Mouse (Mus musculus) heart, adult 8-10 months (tissue): ENCODE data around the gene Tnfrsf22. TPM values are rescaled to one million over a fixed set of nuclear protein-coding genes. Genes with fewer than 3 reads are reported as not detected.
A peak's percentile ranks its signal among the peaks of the same experiment; 100 is the strongest.
"Not testable (repeated sequence)": the region's sequence is repeated elsewhere in the genome, so short reads cannot be mapped to it uniquely, and the experiment has no call there.

Experiments
- DNase-seq: peaks from one replicate; pipeline ENCODE4 v3.0.0; 2022; ENCODE audit warnings: low spot score
- total RNA-seq, 4 experiments: library from RNA; stranded (reverse); gene quantifications; 2 replicates each; pipeline ENCODE4 v1.2.4; 2022

Tnfrsf22 gene
- total RNA-seq, result 1 to 10 TPM; 2.5 to 3.1 (median 2.9) TPM

GRCm38 (mm10) chr7:143649034-143649768, at the start of gene Tnfrsf22:
Gene Tnfrsf22, minus strand, starts transcription at chr7:143649661.
- peak; percentile 81 for DNase-seq

- DNase-seq, result peak; percentile 35
Observed at GRCm38 (mm10) chr7:143696140-143696539, 46.7 kb upstream of the Tnfrsf22 start.

- DNase-seq, result no peak
Observed at GRCm38 (mm10) chr7:143694550-143694949, 45.1 kb upstream of the Tnfrsf22 start.

DNA sequence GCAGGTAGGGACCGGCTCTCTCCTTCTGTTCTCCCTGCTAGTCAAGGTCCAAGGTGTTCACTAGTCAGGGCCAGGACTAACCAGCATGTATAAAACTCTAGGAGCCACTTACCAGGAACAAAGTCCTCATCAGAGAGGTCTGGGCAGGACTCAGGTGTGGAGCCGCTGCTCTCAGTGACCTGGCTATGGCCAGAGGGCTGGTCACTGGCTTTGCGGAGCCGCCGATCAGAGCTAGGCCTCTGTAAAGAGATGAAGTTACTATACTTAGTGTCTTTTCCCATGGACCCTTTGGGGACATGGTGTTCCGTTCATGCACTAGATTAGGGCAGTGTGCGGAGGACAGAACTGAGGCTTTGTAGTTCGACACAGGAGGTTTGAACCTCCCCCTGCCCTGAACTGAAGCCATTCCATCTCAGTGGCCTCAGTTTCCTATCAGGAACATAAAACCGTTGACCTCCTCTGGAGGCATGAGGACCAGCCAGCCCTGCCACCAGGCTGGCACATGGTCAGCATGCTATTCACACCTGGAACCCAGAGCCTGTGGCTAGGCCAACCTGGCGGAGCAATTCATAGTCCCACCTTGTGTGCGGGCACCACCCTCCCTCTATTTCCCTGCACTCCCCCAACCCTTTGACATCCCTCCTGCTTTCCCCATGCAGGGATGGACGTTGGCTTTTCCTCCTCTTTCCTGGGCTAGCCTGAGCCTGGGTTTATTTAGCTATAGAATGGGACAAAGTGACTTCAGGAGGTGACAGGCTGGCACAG, 43.5 kb upstream of the Tnfrsf22 start:
- DNase-seq, result no peak

- DNase-seq, result no peak
Observed at GRCm38 (mm10) chr7:143691909-143692308, 42.4 kb upstream of the Tnfrsf22 start.

- no peak for DNase-seq
Observed at GRCm38 (mm10) chr7:143691181-143691580, 41.7 kb upstream of the Tnfrsf22 start.

GRCm38 (mm10) chr7:143689946-143690345, 40.5 kb upstream of the Tnfrsf22 start:
- no peak for DNase-seq

GRCm38 (mm10) chr7:143689481-143689880, 40.0 kb upstream of the Tnfrsf22 start:
- DNase-seq, result no peak

DNA sequence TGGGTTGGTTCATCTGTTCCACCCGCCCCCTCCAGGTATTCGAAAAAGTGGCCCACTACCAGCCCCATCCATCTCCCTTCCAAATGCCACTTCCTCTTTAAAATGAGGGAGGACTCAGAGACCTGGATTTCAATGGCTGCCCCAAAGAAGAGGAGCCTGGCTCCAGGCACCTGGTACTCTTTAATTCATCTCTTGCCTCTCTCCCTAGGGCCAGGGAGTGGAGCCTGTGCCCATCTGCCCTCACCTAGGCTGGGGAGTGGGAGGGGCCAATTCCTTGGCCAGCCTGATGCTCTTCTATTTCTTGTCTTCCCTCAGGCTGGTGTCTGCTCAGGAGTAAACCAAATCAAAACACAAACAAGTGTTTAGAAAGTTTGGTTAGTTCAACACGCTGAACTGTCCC, 37.2 kb upstream of the Tnfrsf22 start:
- DNase-seq, result not testable (repeated sequence)

- DNase-seq, result not testable (repeated sequence)
Observed at GRCm38 (mm10) chr7:143686191-143686590, 36.7 kb upstream of the Tnfrsf22 start.

GRCm38 (mm10) chr7:143685359-143686067, 36.1 kb upstream of the Tnfrsf22 start, which contains the start of gene Tnfrsf23:
Gene Tnfrsf23, minus strand, starts transcription at chr7:143685872.
- DNase-seq, result peak; percentile 83

DNA sequence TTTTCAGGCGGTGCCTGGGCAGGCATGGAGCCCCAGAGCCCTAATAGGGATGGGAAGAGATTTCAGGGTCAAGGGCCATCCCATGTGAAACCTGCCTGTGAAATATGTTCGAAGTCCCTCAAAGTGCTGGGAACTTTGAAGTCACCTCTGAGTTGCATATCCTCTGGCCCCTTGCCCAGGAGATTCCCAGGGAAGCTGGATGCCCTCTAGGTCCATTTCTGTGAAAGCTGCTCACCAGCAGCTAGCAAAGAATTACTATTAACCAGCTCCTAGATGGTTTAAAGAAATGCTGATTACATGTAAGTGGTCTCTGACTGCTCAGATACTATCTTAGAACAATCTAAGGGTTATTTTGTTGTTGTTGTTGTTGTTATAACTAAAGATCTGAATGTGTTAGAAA, 35.1 kb upstream of the Tnfrsf22 start:
- DNase-seq, result not testable (repeated sequence)

DNA sequence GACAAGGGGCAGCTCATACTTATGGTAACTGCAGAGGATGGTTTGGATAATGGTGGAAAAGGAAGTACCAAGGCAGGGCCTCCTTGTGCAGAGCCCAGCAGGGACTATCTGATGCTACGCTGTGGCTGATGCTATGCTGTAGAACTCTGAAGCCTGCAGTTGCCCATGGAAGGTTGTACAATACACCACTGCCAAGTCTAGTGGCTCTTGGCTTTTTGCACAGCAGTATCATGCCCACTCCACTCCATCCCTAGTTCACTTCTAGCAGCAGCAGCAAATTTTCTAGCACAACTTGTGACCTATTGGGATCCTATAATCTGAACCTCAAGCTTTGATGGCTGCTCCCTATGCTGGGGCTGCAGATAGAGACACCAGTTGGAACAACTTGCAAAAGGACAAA, 32.1 kb upstream of the Tnfrsf22 start:
- no peak for DNase-seq

DNA sequence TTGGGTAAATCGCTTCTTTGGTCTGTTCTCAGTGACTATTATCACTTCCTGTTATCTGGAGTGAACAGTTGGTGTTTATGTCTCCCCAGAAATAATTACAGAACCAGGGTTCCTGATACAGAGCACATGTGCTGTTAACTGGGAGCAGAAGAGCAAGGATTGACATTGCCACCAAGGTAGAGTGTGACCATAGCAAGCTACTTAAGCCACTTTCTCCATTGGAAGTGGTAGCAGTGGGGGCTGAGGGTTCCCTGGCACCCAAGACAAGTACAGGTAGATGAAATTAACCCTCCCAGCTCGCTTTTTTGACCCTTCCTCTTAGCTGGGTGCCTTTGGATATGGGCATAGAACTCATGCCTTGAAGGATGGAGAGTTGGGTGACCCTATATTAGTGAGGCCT, 31.4 kb upstream of the Tnfrsf22 start:
- not testable (repeated sequence) for DNase-seq

- DNase-seq, result not testable (repeated sequence)
Observed at GRCm38 (mm10) chr7:143679650-143680049, 30.2 kb upstream of the Tnfrsf22 start.

- no peak for DNase-seq
Observed at GRCm38 (mm10) chr7:143666427-143667311, 17.2 kb upstream of the Tnfrsf22 start.

DNA sequence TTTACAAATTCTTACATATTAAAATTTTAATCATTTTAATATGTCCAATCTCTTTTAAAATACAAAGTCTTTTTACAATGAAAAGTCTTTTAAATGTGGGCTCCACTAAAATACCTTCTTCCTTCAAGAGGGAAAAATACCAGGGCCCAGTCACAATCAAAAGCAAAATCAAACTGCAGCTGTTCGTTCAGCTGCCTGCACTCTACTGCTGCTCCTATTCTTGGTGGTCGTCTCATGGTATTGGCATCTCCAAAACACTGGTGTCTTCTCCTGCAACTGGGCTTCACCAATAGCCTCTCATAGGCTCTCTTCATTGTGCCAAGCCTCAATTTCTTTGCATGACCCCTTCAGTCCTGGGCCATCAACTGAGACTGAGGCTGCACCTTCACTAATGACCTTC, 14.0 kb upstream of the Tnfrsf22 start:
- DNase-seq, result no peak

DNA sequence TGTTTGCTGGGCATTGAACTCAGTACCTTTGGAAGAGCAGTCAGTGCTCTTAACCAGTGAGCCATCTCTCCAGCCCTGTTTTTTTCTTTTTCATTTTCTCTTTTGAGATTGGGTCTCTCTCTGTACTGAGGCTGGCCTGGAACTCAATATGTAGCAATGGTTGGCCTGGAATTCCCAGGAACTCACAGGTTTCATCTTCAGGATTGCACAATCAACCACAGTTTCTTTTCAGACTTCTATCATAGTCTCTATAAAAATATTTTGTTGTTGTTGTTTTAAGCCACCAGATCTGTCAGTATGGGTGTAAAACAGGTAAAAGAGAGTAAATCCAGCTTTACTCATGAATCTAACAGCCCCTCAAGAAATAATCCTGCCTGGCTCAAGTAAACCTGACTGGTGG, 11.3 kb upstream of the Tnfrsf22 start:
- DNase-seq, result no peak

GRCm38 (mm10) chr7:143649769-143650346, 397 bp upstream of the Tnfrsf22 start:
- DNase-seq, result not testable (repeated sequence)

DNA sequence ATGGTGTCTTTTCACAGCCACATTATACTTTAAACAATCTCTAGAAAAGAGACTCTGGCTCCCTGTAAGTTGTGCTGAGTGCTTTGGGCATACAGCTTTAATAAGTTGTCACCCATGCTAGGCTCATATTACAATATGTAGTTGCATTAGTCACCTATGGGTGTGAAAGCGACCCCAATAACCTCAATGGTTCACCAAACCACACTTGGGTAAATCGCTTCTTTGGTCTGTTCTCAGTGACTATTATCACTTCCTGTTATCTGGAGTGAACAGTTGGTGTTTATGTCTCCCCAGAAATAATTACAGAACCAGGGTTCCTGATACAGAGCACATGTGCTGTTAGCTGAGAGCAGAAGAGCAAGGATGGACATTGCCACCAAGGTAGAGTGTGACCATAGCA, 5.5 kb downstream of the Tnfrsf22 start:
- DNase-seq, result not testable (repeated sequence)

DNA sequence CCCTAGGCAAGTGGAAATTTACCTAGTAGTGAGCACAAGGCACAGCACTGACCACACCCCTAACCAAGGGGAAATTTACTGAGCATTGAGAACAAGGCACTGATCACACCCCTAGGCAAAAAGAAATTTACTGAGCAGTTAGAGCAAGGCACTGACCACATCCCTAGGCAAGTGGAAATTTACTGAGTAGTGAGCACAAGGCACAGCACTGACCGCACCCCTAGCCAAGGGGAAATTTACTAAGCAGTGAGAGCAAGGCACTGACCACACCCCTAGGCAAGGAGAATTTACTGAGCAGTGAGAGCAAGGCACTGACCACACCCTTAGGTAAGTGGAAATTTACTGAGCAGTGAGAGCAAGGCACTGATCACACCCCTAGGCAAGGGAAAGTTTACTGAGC, 12.8 kb downstream of the Tnfrsf22 start:
- no peak for DNase-seq
